Mouse (Mus musculus): ENCODE data around the gene Spock2. TPM values are rescaled to one million over a fixed set of nuclear protein-coding genes. Genes with fewer than 3 reads are reported as not detected.
A peak's percentile ranks its signal among the peaks of the same experiment; 100 is the strongest.
"Not testable (repeated sequence)": the region's sequence is repeated elsewhere in the genome, so short reads cannot be mapped to it uniquely, and the experiment has no call there.

Gene Spock2
- polyA plus RNA-seq, 1 experiment: 19.8 TPM

DNA sequence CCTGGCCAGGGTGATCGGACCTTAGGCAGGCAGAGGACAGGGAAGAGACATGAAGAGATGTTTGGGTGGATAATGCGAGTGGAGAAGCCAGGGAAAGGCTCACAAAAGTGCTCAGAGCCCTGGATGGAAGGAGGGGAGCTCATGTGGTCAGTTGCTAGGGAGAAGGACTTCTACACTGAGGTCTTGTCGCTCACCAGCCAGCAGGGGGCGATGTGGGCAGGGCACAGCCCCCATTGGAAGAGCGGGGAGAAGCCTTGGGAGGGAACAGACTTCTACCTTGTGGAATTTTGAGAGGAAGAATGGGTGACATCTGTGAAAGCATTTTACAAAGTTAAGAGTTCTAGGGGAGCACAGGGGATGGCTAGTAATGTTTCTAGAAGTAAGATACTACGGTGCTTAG, 18.1 kb downstream of the Spock2 start:
- Histone ChIP-seq H3K4me1 (replicated peaks; ENCODE audit: control insufficient read depth, insufficient read depth, low read length) (peaks cover 5% of the 10 kb centered on the region), H3K4me3 (ENCODE audit: control insufficient read depth, insufficient read depth, low read length) (no peak overlapping the region), H3K27ac (ENCODE audit: control insufficient read depth, insufficient read depth, low read length) (no peak overlapping the region), H3K27me3 (ENCODE audit: control insufficient read depth, insufficient read depth, low read length) (no peaks in the 10 kb centered on the region), H3K36me3 (ENCODE audit: control insufficient read depth, insufficient read depth, low read length) (no peaks in the 10 kb centered on the region)
- TF ChIP-seq POLR2A (IDR thresholded peaks at IDR 0.05; ENCODE audit: control insufficient read depth, extremely low read depth, insufficient read depth, low read length, poor library complexity): no peak
- TF ChIP-seq CTCF (IDR thresholded peaks at IDR 0.05; ENCODE audit: borderline replicate concordance, control insufficient read depth, extremely low read depth, insufficient read depth, low read length, poor library complexity): peak; percentile 74; the same call in 1 of the 2 replicates
- WGBS: 74% methylated on average over 6 of the region's 6 CpGs
- DNase-seq: peak; percentile 24

DNA sequence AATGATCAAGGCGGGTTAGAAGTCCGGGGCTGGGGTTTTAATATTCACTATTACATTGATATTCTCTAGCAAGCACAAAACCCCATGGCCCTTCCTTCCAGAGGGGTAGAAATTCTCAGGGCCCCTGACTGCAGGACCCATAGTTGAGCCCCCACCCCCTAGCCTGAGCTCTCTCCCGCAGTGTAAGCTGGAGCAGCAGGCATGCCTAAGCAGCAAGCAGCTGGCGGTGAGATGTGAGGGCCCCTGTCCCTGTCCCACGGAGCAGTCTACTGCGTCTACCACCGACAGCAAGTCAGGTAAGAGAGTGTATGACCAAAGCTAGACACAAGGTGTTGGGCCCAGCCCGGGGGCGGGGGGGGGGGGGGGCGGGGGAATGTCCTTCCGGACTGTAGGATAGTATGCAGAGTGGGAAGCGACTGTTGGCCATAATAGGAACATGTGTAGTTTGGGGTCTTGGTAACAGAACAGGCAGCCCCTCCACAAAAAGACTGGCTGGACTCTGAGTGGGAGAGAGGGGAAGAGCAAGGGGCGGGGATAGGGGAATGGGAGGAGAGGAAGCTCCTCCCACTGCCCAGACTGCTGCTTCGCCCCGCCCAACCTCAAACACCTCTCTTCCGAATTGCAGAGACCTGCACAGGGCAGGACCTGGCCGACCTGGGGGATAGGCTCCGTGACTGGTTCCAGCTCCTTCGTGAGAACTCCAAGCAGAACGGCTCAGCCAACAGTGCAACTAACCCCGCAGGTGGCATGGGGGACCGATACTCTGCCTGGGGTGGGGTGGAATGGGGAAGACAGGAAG, 19.7 kb downstream of the Spock2 start:
- Histone ChIP-seq H3K4me1 (replicated peaks; ENCODE audit: control insufficient read depth, insufficient read depth, low read length) (peaks cover 5% of the 10 kb centered on the region), H3K4me3 (ENCODE audit: control insufficient read depth, insufficient read depth, low read length) (peak overlapping the region; percentile 14; the same call in 1 of the 2 replicates), H3K36me3 (ENCODE audit: control insufficient read depth, insufficient read depth, low read length) (no peaks in the 10 kb centered on the region), H3K27ac (ENCODE audit: control insufficient read depth, insufficient read depth, low read length) (no peak overlapping the region), H3K27me3 (ENCODE audit: control insufficient read depth, insufficient read depth, low read length) (no peaks in the 10 kb centered on the region)
- TF ChIP-seq POLR2A (IDR thresholded peaks at IDR 0.05; ENCODE audit: control insufficient read depth, extremely low read depth, insufficient read depth, low read length, poor library complexity) (no peak), CTCF (IDR thresholded peaks at IDR 0.05; ENCODE audit: borderline replicate concordance, control insufficient read depth, extremely low read depth, insufficient read depth, low read length, poor library complexity) (no peak)
- DNase-seq: peak; percentile 12
- WGBS: 45% methylated on average over 22 of the region's 22 CpGs

DNA sequence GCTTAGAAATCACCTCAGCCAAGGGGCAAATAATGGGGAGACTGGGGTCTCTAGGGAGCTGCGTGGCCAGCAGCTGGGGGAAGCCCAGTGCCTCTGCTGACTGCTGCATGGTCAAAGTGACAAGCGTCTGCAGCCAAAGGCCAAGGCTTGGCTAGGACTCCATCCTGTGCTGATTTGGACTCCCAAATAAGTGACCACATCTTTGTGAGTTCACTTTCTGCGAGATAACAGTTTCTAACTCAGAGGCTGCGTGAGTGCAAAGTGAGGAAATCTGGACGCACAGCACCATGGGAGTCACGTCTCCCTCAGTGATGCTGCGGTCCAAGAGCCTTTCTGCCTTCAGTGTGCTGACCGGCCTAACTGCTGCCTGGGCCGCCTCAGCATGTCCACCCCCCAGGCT, 22.3 kb downstream of the Spock2 start:
- H3K27ac ChIP-seq (ENCODE audit: control insufficient read depth, insufficient read depth, low read length): no peak overlapping the region
- no peak for DNase-seq
- H3K36me3 ChIP-seq (ENCODE audit: control insufficient read depth, insufficient read depth, low read length): no peaks in the 10 kb centered on the region
- no peak overlapping the region for H3K4me3 ChIP-seq (ENCODE audit: control insufficient read depth, insufficient read depth, low read length)
- TF ChIP-seq POLR2A (IDR thresholded peaks at IDR 0.05; ENCODE audit: control insufficient read depth, extremely low read depth, insufficient read depth, low read length, poor library complexity): no peak
- no peak for TF ChIP-seq CTCF (IDR thresholded peaks at IDR 0.05; ENCODE audit: borderline replicate concordance, control insufficient read depth, extremely low read depth, insufficient read depth, low read length, poor library complexity)
- H3K4me1 ChIP-seq (replicated peaks; ENCODE audit: control insufficient read depth, insufficient read depth, low read length): peaks cover 5% of the 10 kb centered on the region
- WGBS: 96% methylated on average over 9 of the region's 9 CpGs
- H3K27me3 ChIP-seq (ENCODE audit: control insufficient read depth, insufficient read depth, low read length): no peaks in the 10 kb centered on the region

DNA sequence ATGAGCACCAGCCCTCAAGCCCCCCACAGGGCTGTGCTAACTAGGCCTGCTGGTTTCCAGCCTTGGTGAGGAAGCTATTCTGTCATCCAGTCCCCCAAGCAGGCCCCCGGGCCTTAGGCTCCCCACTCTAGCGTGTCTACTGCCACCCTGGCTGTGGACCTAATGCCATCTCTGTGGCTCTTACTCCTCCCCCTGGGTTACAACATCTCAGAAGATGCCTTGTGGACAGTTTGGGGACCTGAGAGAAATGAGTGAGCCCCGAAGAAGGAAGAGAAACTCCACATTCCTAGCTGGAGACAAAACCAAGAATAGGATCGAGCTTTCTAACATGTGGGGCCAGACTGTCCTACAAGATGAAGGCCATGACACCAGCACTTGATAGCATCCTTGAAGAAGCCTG, 24.5 kb downstream of the Spock2 start:
- Histone ChIP-seq H3K36me3 (ENCODE audit: control insufficient read depth, insufficient read depth, low read length) (no peaks in the 10 kb centered on the region), H3K27me3 (ENCODE audit: control insufficient read depth, insufficient read depth, low read length) (no peaks in the 10 kb centered on the region), H3K27ac (ENCODE audit: control insufficient read depth, insufficient read depth, low read length) (no peak overlapping the region), H3K4me1 (replicated peaks; ENCODE audit: control insufficient read depth, insufficient read depth, low read length) (peaks cover 5% of the 10 kb centered on the region), H3K4me3 (ENCODE audit: control insufficient read depth, insufficient read depth, low read length) (no peak overlapping the region)
- TF ChIP-seq POLR2A (IDR thresholded peaks at IDR 0.05; ENCODE audit: control insufficient read depth, extremely low read depth, insufficient read depth, low read length, poor library complexity) (no peak), CTCF (IDR thresholded peaks at IDR 0.05; ENCODE audit: borderline replicate concordance, control insufficient read depth, extremely low read depth, insufficient read depth, low read length, poor library complexity) (no peak)
- DNase-seq: no peak
- WGBS: 92% methylated on average over 4 of the region's 4 CpGs

DNA sequence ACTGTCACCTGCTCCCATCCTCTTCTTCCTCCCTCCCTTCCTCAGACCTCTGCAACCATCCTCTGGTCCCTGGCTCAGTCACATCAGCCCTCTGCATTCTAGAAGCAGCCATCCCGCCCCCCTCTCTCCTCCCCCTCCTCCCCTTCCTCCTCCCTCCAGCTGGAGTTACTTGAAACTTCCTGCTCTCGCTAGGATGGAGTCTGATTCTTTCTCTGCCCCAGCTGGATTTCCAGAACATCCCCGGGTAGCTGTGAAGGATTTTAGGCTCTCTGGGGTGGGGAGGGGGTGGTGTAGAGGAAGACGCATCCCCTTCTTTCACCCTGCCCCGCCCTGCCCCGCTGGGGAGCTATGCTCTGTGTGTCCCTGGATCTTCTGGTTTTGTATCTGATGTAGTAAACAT, 27.5 kb downstream of the Spock2 start:
- Histone ChIP-seq H3K4me3 (ENCODE audit: control insufficient read depth, insufficient read depth, low read length) (no peak overlapping the region), H3K27ac (ENCODE audit: control insufficient read depth, insufficient read depth, low read length) (no peak overlapping the region), H3K27me3 (ENCODE audit: control insufficient read depth, insufficient read depth, low read length) (no peaks in the 10 kb centered on the region), H3K36me3 (ENCODE audit: control insufficient read depth, insufficient read depth, low read length) (no peaks in the 10 kb centered on the region), H3K4me1 (replicated peaks; ENCODE audit: control insufficient read depth, insufficient read depth, low read length) (0 out of 2 replicates have a peak, but pooled peaks cover 2% of the 10 kb centered on the region)
- no peak for TF ChIP-seq CTCF (IDR thresholded peaks at IDR 0.05; ENCODE audit: borderline replicate concordance, control insufficient read depth, extremely low read depth, insufficient read depth, low read length, poor library complexity)
- 78% methylated on average over 6 of the region's 6 CpGs for WGBS
- no peak for DNase-seq

GRCm38 (mm10) chr10:60134201-60134600, 28.2 kb downstream of the Spock2 start:
- Histone ChIP-seq H3K27me3 (ENCODE audit: control insufficient read depth, insufficient read depth, low read length) (no peaks in the 10 kb centered on the region), H3K27ac (ENCODE audit: control insufficient read depth, insufficient read depth, low read length) (no peak overlapping the region), H3K4me1 (replicated peaks; ENCODE audit: control insufficient read depth, insufficient read depth, low read length) (0 out of 2 replicates have a peak, but pooled peaks cover 4% of the 10 kb centered on the region), H3K36me3 (ENCODE audit: control insufficient read depth, insufficient read depth, low read length) (no peaks in the 10 kb centered on the region), H3K4me3 (ENCODE audit: control insufficient read depth, insufficient read depth, low read length) (no peak overlapping the region)
- TF ChIP-seq CTCF (IDR thresholded peaks at IDR 0.05; ENCODE audit: borderline replicate concordance, control insufficient read depth, extremely low read depth, insufficient read depth, low read length, poor library complexity) (no peak), POLR2A (IDR thresholded peaks at IDR 0.05; ENCODE audit: control insufficient read depth, extremely low read depth, insufficient read depth, low read length, poor library complexity) (no peak)
- 93% methylated on average over 9 of the region's 9 CpGs for WGBS
- DNase-seq: no peak

GRCm38 (mm10) chr10:60136010-60136409, 30.0 kb downstream of the Spock2 start:
- H3K36me3 ChIP-seq (ENCODE audit: control insufficient read depth, insufficient read depth, low read length); DNase-seq; H3K27ac ChIP-seq (ENCODE audit: control insufficient read depth, insufficient read depth, low read length); H3K4me3 ChIP-seq (ENCODE audit: control insufficient read depth, insufficient read depth, low read length); H3K27me3 ChIP-seq (ENCODE audit: control insufficient read depth, insufficient read depth, low read length); H3K4me1 ChIP-seq (replicated peaks; ENCODE audit: control insufficient read depth, insufficient read depth, low read length): not testable (repeated sequence)
- WGBS: 69% methylated on average over 1 of the region's 1 CpGs
